Mouse (Mus musculus): ENCODE measurements around the gene Chil6.

The Chil6 gene

DNA sequence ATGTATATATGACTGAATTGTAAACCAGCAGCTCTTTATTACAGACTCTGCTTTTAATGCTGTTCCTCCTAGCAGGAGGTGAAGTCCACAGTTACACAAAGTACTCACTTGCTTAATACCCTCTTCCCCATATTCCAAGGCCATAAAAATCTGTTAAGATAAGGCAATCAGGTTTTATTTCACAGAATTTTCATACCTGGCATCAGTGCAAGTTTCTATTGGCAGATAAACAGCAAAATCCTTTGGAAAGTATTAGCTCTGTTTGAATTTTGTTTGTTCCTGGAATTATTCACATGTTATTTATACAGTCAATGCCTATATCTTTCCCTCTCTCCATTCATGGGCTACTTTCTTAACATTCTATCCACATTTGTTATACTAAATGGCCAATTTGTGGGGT is at the start of gene Chil6:
Chil6 (minus strand) TSS at position 101 of the 400 bp plus-strand sequence.
- DNase-seq (ENCODE audit: low spot score): no peak

GRCm38 (mm10) chr3:106452616-106453015 is 46.6 kb upstream of the Chil6 start:
- DNase-seq (ENCODE audit: low spot score): no peak

- DNase-seq (ENCODE audit: low spot score): no peak
Observed at GRCm38 (mm10) chr3:106449567-106449966, 43.6 kb upstream of the Chil6 start.

DNA sequence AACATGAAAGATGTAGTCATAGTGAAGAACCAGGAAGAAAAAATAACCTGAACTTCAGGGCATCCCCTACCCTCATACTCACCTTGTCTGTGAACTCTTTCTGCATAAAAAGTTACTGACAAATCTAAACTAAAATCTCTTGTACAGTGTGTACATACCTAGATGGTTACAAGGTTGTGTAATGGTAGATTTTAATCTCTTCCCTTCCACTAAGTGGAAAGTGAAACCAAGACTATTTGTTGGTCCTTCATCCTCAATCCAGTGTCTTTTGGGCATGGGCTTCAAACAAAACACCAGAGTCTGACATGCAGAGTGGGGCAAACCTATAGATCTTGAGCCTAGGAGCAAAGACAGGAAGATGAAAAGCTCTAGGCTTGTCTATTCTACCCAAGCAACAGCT is 43.0 kb upstream of the Chil6 start:
- DNase-seq (ENCODE audit: low spot score): no peak

GRCm38 (mm10) chr3:106448571-106448970 is 42.6 kb upstream of the Chil6 start:
- no peak for DNase-seq (ENCODE audit: low spot score)

All from urinary bladder, postnatal 25 days (tissue).